Mouse (Mus musculus) CH12F3 (cell line): ENCODE measurements at regions not wholly inside any gene's neighbourhood (a gene's known extent, or its start where the extent isn't known, plus 50 kb on each side); places are given as distances from the start of the nearest gene placed in this dataset.

Experiments used
- in situ Hi-C: fragments of 300-500 bp; cut with MboI; formaldehyde crosslinking; loops from 2 replicates; pipeline ENCODE4 v1.14.3; 2020; ENCODE audit warnings: low sequenced_read_pairs

- in situ Hi-C loops, result loop anchor here (10.0 kb wide), 1 partner anchor 347 kb away; no protein-coding TSS in a partner anchor
These were observed 155.2 kb upstream of the Kbtbd8 start for GRCm38 (mm10) chr6:94961821-94962220.

- in situ Hi-C loops, result no loop called here
These were observed 159.1 kb upstream of the Kbtbd8 start for GRCm38 (mm10) chr6:94957990-94958389.

- in situ Hi-C loops, result no loop called here
These were observed 159.8 kb upstream of the Kbtbd8 start for GRCm38 (mm10) chr6:94957172-94957668.

GRCm38 (mm10) chr6:94954580-94954979, 162.5 kb upstream of the Kbtbd8 start:
- in situ Hi-C loops, result no loop called here

- in situ Hi-C loops, result no loop called here
These were observed 163.4 kb upstream of the Kbtbd8 start for GRCm38 (mm10) chr6:94953658-94954057.

GRCm38 (mm10) chr6:94951971-94952768, 164.9 kb upstream of the Kbtbd8 start:
- in situ Hi-C loops, result no loop called here

GRCm38 (mm10) chr6:94950944-94951343, 166.1 kb upstream of the Kbtbd8 start:
- in situ Hi-C loops, result no loop called here

GRCm38 (mm10) chr6:94950319-94950718, 166.7 kb upstream of the Kbtbd8 start:
- in situ Hi-C loops, result no loop called here

GRCm38 (mm10) chr6:94946352-94946900, 170.6 kb upstream of the Kbtbd8 start:
- in situ Hi-C loops, result no loop called here

- in situ Hi-C loops, result no loop called here
These were observed 171.3 kb upstream of the Kbtbd8 start for GRCm38 (mm10) chr6:94945715-94946114.

GRCm38 (mm10) chr6:94944196-94944595, 172.8 kb upstream of the Kbtbd8 start:
- in situ Hi-C loops, result no loop called here

GRCm38 (mm10) chr6:94938949-94939348, 178.1 kb upstream of the Kbtbd8 start:
- in situ Hi-C loops, result no loop called here

- in situ Hi-C loops, result no loop called here
These were observed 180.8 kb upstream of the Kbtbd8 start for GRCm38 (mm10) chr6:94936206-94936605.

- in situ Hi-C loops, result no loop called here
These were observed 181.3 kb upstream of the Kbtbd8 start for GRCm38 (mm10) chr6:94935706-94936105.

- in situ Hi-C loops, result no loop called here
These were observed 189.2 kb upstream of the Kbtbd8 start for GRCm38 (mm10) chr6:94927811-94928210.

GRCm38 (mm10) chr6:94926652-94927211, 190.3 kb upstream of the Kbtbd8 start:
- in situ Hi-C loops, result no loop called here

- in situ Hi-C loops, result no loop called here
These were observed 191.6 kb upstream of the Kbtbd8 start for GRCm38 (mm10) chr6:94925408-94925807.

- in situ Hi-C loops, result no loop called here
These were observed 192.6 kb upstream of the Kbtbd8 start for GRCm38 (mm10) chr6:94924338-94925039.

GRCm38 (mm10) chr6:94921741-94922140, 195.3 kb upstream of the Kbtbd8 start:
- in situ Hi-C loops, result no loop called here

GRCm38 (mm10) chr6:94920770-94921169, 196.3 kb upstream of the Kbtbd8 start:
- in situ Hi-C loops, result no loop called here

GRCm38 (mm10) chr6:94919194-94919743, 197.8 kb upstream of the Kbtbd8 start:
- in situ Hi-C loops, result no loop called here
